Mouse (Mus musculus) liver, adult (tissue): Measurements from ENCODE around the gene Macrod1.

Experiments used
- GATA4 ChIP-seq: IDR thresholded peaks from 2 replicates; pipeline ENCODE4 v1.6.1; 2014; ENCODE audit warnings: mild to moderate bottlenecking, low read length; ENCODE audit not compliant: insufficient replicate concordance

Macrod1 gene

GRCm38 (mm10) chr19:7090369-7091064, 33.9 kb downstream of the Macrod1 start:
- no peak for TF ChIP-seq GATA4

GRCm38 (mm10) chr19:7091448-7092050, 34.9 kb downstream of the Macrod1 start:
- TF ChIP-seq GATA4, result peak; percentile 9; the same call in 1 of the 2 replicates

GRCm38 (mm10) chr19:7092756-7093155, 36.1 kb downstream of the Macrod1 start:
- TF ChIP-seq GATA4, result no peak

- no peak for TF ChIP-seq GATA4
Measured at GRCm38 (mm10) chr19:7099620-7100155, 43.1 kb downstream of the Macrod1 start.

GRCm38 (mm10) chr19:7102039-7102438, 45.4 kb downstream of the Macrod1 start:
- TF ChIP-seq GATA4, result no peak

GRCm38 (mm10) chr19:7103349-7103992, 46.9 kb downstream of the Macrod1 start:
- TF ChIP-seq GATA4, result no peak

GRCm38 (mm10) chr19:7103993-7104401, 47.4 kb downstream of the Macrod1 start:
- no peak for TF ChIP-seq GATA4

GRCm38 (mm10) chr19:7105544-7105943, 48.9 kb downstream of the Macrod1 start, which contains the start of gene Flrt1:
Flrt1 (minus strand) TSS chr19:7105729.
- TF ChIP-seq GATA4, result no peak

- no peak for TF ChIP-seq GATA4
Measured at GRCm38 (mm10) chr19:7106566-7106965, 50.0 kb downstream of the Macrod1 start.

GRCm38 (mm10) chr19:7107174-7107573, 50.6 kb downstream of the Macrod1 start:
- no peak for TF ChIP-seq GATA4

- TF ChIP-seq GATA4, result no peak
Measured at GRCm38 (mm10) chr19:7108114-7108905, 51.7 kb downstream of the Macrod1 start.

- no peak for TF ChIP-seq GATA4
Measured at GRCm38 (mm10) chr19:7110097-7110496, 53.5 kb downstream of the Macrod1 start.

- no peak for TF ChIP-seq GATA4
Measured at GRCm38 (mm10) chr19:7110875-7111274, 54.3 kb downstream of the Macrod1 start.

- TF ChIP-seq GATA4, result no peak
Measured at GRCm38 (mm10) chr19:7111309-7111708, 54.7 kb downstream of the Macrod1 start.

- TF ChIP-seq GATA4, result no peak
Measured at GRCm38 (mm10) chr19:7111710-7112109, 55.1 kb downstream of the Macrod1 start.

- TF ChIP-seq GATA4, result no peak
Measured at GRCm38 (mm10) chr19:7112628-7113027, 56.0 kb downstream of the Macrod1 start.

- no peak for TF ChIP-seq GATA4
Measured at GRCm38 (mm10) chr19:7113574-7113973, 57.0 kb downstream of the Macrod1 start.
